Mouse (Mus musculus) intestine, postnatal 0 days (tissue): Measurements from ENCODE around the gene Card10. TPM values are rescaled to one million over a fixed set of nuclear protein-coding genes. Genes with fewer than 3 reads are reported as not detected.
A peak's percentile ranks its signal among the peaks of the same experiment; 100 is the strongest.

ENCODE experiments used
- ATAC-seq: fragments of 200-750 bp; cut with Nextera tagmentation; 2 replicates; pipeline ENCODE4 v1.8.0; 2017; ENCODE audit warnings: mild to moderate bottlenecking, moderate TSS enrichment, moderate library complexity
- H3K27ac ChIP-seq: fragments of 300-500 bp; sonication (generic); 2 replicates; pipeline ENCODE4 v1.5.1; 2014; ENCODE audit warnings: mild to moderate bottlenecking, low read depth, low read length, moderate library complexity
- H3K27me3 ChIP-seq: fragments of 300-500 bp; sonication (generic); replicated peaks from 2 replicates; pipeline ENCODE4 v1.6.1; 2014; ENCODE audit warnings: low read length, mixed read lengths; ENCODE audit not compliant: control insufficient read depth, insufficient read depth
- H3K36me3 ChIP-seq: fragments of 300-500 bp; sonication (generic); 2 replicates; pipeline ENCODE4 v1.6.1; 2014; ENCODE audit warnings: mild to moderate bottlenecking, moderate library complexity; ENCODE audit not compliant: control insufficient read depth, insufficient read depth
- H3K4me1 ChIP-seq: fragments of 300-500 bp; sonication (generic); replicated peaks from 2 replicates; pipeline ENCODE4 v1.6.1; 2014; ENCODE audit warnings: antibody characterized with exemption, low read length, mixed read lengths; ENCODE audit not compliant: control insufficient read depth, insufficient read depth
- H3K4me2 ChIP-seq: fragments of 300-500 bp; sonication (generic); replicated peaks from 2 replicates; pipeline ENCODE4 v1.6.1; 2014; ENCODE audit warnings: low read depth, mild to moderate bottlenecking, moderate library complexity
- H3K4me3 ChIP-seq: fragments of 300-500 bp; sonication (generic); 2 replicates; pipeline ENCODE4 v1.5.1; 2014; ENCODE audit warnings: low read depth, low read length
- H3K9ac ChIP-seq: fragments of 300-500 bp; sonication (generic); 2 replicates; pipeline ENCODE4 v1.6.1; 2014; ENCODE audit warnings: mild to moderate bottlenecking, low read depth, low read length
- H3K9me3 ChIP-seq: fragments of 300-500 bp; sonication (generic); 2 replicates; pipeline ENCODE4 v1.6.1; 2016; ENCODE audit warnings: mixed run types; ENCODE audit not compliant: control insufficient read depth
- CTCF ChIP-seq: sonication (generic); IDR thresholded peaks from 2 replicates; pipeline ENCODE4 v1.5.1; 2016; ENCODE audit warnings: low read depth, mild to moderate bottlenecking, control low read depth, antibody characterized with exemption, moderate library complexity
- WGBS: fragments of 180-500 bp; shearing (Covaris S2); extraction: QIAGEN DNeasy Blood & Tissue Kit; methylation state at CpG from one replicate; pipeline ENCODE4 v1.1.7; 2014; 5-methylcytosine and 5-hydroxymethylcytosine counted together
- polyA plus RNA-seq: library from polyadenylated mRNA; unstranded; fragments of >200 nt; fragmentation: Nextera tagmentation; extraction: Ambion mirVana; gene quantifications from 2 replicates; pipeline ENCODE4 v1.2.1, GENCODE M21; 2015

Gene Card10
- polyA plus RNA-seq, 1 experiment from 2014 or later, result 3.2 TPM

GRCm38 (mm10) chr15:78846352-78846751, 43.5 kb upstream of the Card10 start:
- no peak for TF ChIP-seq CTCF
- no peaks in the 10 kb centered on the region for H3K27me3 ChIP-seq
- H3K9ac ChIP-seq, result no peak overlapping the region
- peaks cover 18% of the 10 kb centered on the region; the same call in 1 of the 2 replicates for H3K4me1 ChIP-seq
- H3K9me3 ChIP-seq, result no peaks in the 10 kb centered on the region
- H3K4me3 ChIP-seq, result no peak overlapping the region
- no peak overlapping the region for H3K4me2 ChIP-seq
- ATAC-seq, result no peak
- peaks cover 11% of the 10 kb centered on the region; the same call in 1 of the 2 replicates for H3K36me3 ChIP-seq
- H3K27ac ChIP-seq, result no peak overlapping the region
- WGBS, result 74% methylated on average over 8 of the region's 8 CpGs

- Histone ChIP-seq H3K4me1 (peaks cover 13% of the 10 kb centered on the region; the same call in 1 of the 2 replicates), H3K27ac (no peak overlapping the region), H3K36me3 (peaks cover 11% of the 10 kb centered on the region; the same call in 1 of the 2 replicates), H3K27me3 (no peaks in the 10 kb centered on the region), H3K9ac (no peak overlapping the region), H3K9me3 (no peaks in the 10 kb centered on the region), H3K4me2 (peak overlapping the region; percentile 92), H3K4me3 (no peak overlapping the region)
- no peak for TF ChIP-seq CTCF
- ATAC-seq, result no peak
- WGBS, result 52% methylated on average over 8 of the region's 8 CpGs
Measured at GRCm38 (mm10) chr15:78845867-78846266, 43.0 kb upstream of the Card10 start.

DNA sequence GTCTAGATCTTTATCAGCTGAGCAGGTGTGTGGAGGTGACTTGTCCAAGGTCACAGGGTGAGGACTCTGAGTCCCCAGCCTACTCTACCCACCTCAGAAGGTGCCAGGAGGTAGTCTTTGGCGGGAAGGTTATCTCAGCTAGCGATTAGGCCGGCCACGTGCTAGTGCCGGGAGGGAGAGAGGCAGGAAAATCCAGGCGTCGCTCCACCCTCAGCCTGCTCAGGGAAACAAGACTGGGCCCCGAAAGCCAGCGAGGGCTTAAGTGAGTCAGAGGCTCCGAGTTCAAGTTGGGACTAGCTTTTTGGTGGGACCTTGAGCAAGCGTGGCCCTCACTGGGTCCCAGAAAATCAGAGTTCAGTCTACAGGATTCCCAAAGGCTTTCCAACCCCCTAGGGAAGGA, 42.5 kb upstream of the Card10 start:
- 27% methylated on average over 11 of the region's 11 CpGs for WGBS
- Histone ChIP-seq H3K9me3 (no peaks in the 10 kb centered on the region), H3K4me3 (peak overlapping the region; percentile 68; the same call in 1 of the 2 replicates), H3K27ac (peak overlapping the region; percentile 91; the same call in 1 of the 2 replicates), H3K27me3 (no peaks in the 10 kb centered on the region), H3K36me3 (peaks cover 11% of the 10 kb centered on the region; the same call in 1 of the 2 replicates), H3K4me1 (peaks cover 9% of the 10 kb centered on the region), H3K4me2 (peak overlapping the region; percentile 92), H3K9ac (no peak overlapping the region)
- no peak for TF ChIP-seq CTCF
- ATAC-seq, result peak; percentile 29

DNA sequence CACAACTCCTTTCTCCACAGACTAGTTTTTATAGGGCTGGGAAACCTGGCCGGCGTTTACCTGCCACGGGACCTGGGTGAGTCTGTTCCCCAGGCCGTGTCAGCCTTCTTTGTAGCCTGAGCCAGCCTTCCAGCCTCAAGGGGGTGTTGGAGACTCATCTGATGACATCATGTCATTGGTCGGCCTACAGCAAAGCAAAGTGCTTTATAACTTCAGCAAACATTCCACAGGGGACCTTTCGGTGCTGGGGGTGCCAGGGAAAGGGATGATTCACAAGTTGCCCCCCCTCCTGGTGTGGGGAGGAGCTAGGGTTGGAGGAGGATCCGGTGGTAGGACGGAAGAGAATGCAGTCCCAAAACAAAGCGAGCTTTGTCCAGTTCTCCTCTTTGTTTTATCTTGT, 41.9 kb upstream of the Card10 start:
- Histone ChIP-seq H3K4me2 (peak overlapping the region; percentile 92), H3K36me3 (peaks cover 11% of the 10 kb centered on the region; the same call in 1 of the 2 replicates), H3K27ac (peak overlapping the region; percentile 91; the same call in 1 of the 2 replicates), H3K9me3 (no peaks in the 10 kb centered on the region), H3K4me1 (peaks cover 9% of the 10 kb centered on the region), H3K27me3 (no peaks in the 10 kb centered on the region), H3K4me3 (peak overlapping the region; percentile 68), H3K9ac (no peak overlapping the region)
- ATAC-seq, result peak; percentile 61
- peak; percentile 54 for TF ChIP-seq CTCF
- WGBS, result 12% methylated on average over 9 of the region's 9 CpGs

- peaks cover 11% of the 10 kb centered on the region; the same call in 1 of the 2 replicates for H3K36me3 ChIP-seq
- TF ChIP-seq CTCF, result peak; percentile 57
- peaks cover 9% of the 10 kb centered on the region for H3K4me1 ChIP-seq
- peak overlapping the region; percentile 85 for H3K9ac ChIP-seq
- no peaks in the 10 kb centered on the region for H3K9me3 ChIP-seq
- no peaks in the 10 kb centered on the region for H3K27me3 ChIP-seq
- 19% methylated on average over 21 of the region's 21 CpGs for WGBS
- H3K4me2 ChIP-seq, result peak overlapping the region; percentile 92
- peak overlapping the region; percentile 68 for H3K4me3 ChIP-seq
- H3K27ac ChIP-seq, result peak overlapping the region; percentile 91
- peak; percentile 29; the same call in 1 of the 2 replicates for ATAC-seq
Measured at GRCm38 (mm10) chr15:78843581-78844469, 41.0 kb upstream of the Card10 start.

GRCm38 (mm10) chr15:78842371-78843163, 39.7 kb upstream of the Card10 start, which contains the start of gene Cdc42ep1:
Cdc42ep1 (plus strand) TSS chr15:78842624.
- Histone ChIP-seq H3K9ac (peak within 1 kb of the TSS; percentile 85), H3K4me3 (peak within 1 kb of the TSS; percentile 68), H3K36me3 (peaks cover 6% of the 10 kb centered on the region; the same call in 1 of the 2 replicates), H3K27ac (peak within 1 kb of the TSS; percentile 91), H3K9me3 (no peaks in the 10 kb centered on the region), H3K4me1 (peaks cover 9% of the 10 kb centered on the region), H3K27me3 (no peaks in the 10 kb centered on the region), H3K4me2 (peak within 1 kb of the TSS; percentile 92)
- TF ChIP-seq CTCF, result peak; percentile 37
- WGBS, result under 1% methylated on average over 62 of the region's 86 CpGs
- peak; percentile 61 for ATAC-seq
